ENCODE assay signal across 9 mouse cellular contexts in the genomic region with DNA sequence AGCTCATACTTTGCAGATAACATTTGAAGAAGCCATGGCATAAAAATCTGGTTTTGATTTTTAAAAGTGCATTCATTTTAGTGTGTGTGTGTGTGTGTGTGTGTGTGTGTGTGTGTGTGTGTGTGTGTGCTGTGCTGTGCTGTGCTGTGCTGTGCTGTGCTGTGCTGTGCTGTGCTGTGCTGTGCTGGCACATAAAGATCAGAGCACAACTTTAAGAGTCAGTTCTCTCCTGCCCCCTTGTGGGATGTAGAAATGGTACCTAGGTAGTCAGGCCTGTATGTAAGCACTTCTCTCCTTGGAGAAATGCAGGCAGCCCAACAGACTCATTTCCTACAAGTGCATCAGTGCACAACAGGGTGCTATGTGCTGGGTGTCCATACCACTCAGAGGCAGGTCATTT.
DNase-seq lines count a peak whose midpoint lies in the region; ATAC-seq and TF ChIP-seq lines count a peak whose summit lies in the region.
"Had no signal": no experiment of that assay in that cellular context is flagged by ENCODE, and none has a peak within 500 bp of the region (broad histone marks: within the 10 kb centered on the region; RNA-seq: fewer than 3 reads in every experiment).

No protein-coding gene starts in this region.

- H3K9me3 ChIP-seq in forebrain, postnatal 0 days (ENCODE audit: low read length) = no peaks in the 10 kb centered on the region
- no peaks in the 10 kb centered on the region for H3K9me3 ChIP-seq in kidney, embryonic 16.5 days (ENCODE audit: low read length)
- no peaks in the 10 kb centered on the region for H3K9me3 ChIP-seq in limb, embryonic 13.5 days

- peak; percentile 73 for TF ChIP-seq CTCF in forebrain, postnatal 0 days (IDR thresholded peaks at IDR 0.05; ENCODE audit: low read depth)

- DNase-seq in kidney, adult 8-10 months = peak; percentile 6 to 35
- no peak for DNase-seq in kidney, adult 11 months
- DNase-seq in cerebellum, adult 11-12 months = peak; percentile 78
- peak; percentile 76 for DNase-seq in forebrain, postnatal 0 days
- peak; percentile 67 to 69 for DNase-seq in right cerebral cortex, adult 2 months (ENCODE audit: low spot score in 2 of 2)
- no peak for DNase-seq in thymus, postnatal 0 days (ENCODE audit: low spot score)

- peak; percentile 84 for ATAC-seq in forebrain, postnatal 0 days
- ATAC-seq in kidney, embryonic 16.5 days (ENCODE audit: low FRiP score, low TSS enrichment) = peak; percentile 72
- ATAC-seq in limb, embryonic 13.5 days (ENCODE audit: low FRiP score, low read depth) = peak; percentile 64

- H3K36me3 ChIP-seq in forebrain, postnatal 0 days (ENCODE audit: insufficient read depth) = no peaks in the 10 kb centered on the region
- H3K36me3 ChIP-seq in kidney, embryonic 16.5 days (ENCODE audit: insufficient read depth, low read length) = no peaks in the 10 kb centered on the region
- no peaks in the 10 kb centered on the region for H3K36me3 ChIP-seq in limb, embryonic 13.5 days
- H3K36me3 ChIP-seq: G1E had no signal

- no peak overlapping the region for H3K9ac ChIP-seq in forebrain, postnatal 0 days
- H3K9ac ChIP-seq in kidney, embryonic 16.5 days (replicated peaks; ENCODE audit: low read length) = no peak overlapping the region
- no peak overlapping the region for H3K9ac ChIP-seq in limb, embryonic 13.5 days

- no peak overlapping the region for H3K4me2 ChIP-seq in forebrain, postnatal 0 days (ENCODE audit: low read depth)
- no peak overlapping the region for H3K4me2 ChIP-seq in kidney, embryonic 16.5 days (replicated peaks; ENCODE audit: low read depth, low read length)
- H3K4me2 ChIP-seq in limb, embryonic 13.5 days (replicated peaks) = no peak overlapping the region

- no peaks in the 10 kb centered on the region for H3K4me1 ChIP-seq in forebrain, postnatal 0 days (ENCODE audit: insufficient read depth)
- no peaks in the 10 kb centered on the region for H3K4me1 ChIP-seq in kidney, embryonic 16.5 days (ENCODE audit: insufficient read depth, low read length)
- peaks cover 9% of the 10 kb centered on the region; the same call in 1 of the 2 replicates for H3K4me1 ChIP-seq in limb, embryonic 13.5 days

- H3K27ac ChIP-seq in forebrain, postnatal 0 days (ENCODE audit: low read depth, low read length) = no peak overlapping the region
- H3K27ac ChIP-seq in kidney, embryonic 16.5 days (ENCODE audit: low read length) = no peak overlapping the region
- H3K27ac ChIP-seq in limb, embryonic 13.5 days = no peak overlapping the region

- H3K27me3 ChIP-seq in forebrain, postnatal 0 days (ENCODE audit: insufficient read depth, low read length) = no peaks in the 10 kb centered on the region
- H3K27me3 ChIP-seq in kidney, embryonic 16.5 days (ENCODE audit: insufficient read depth, low read length) = no peaks in the 10 kb centered on the region
- H3K27me3 ChIP-seq in limb, embryonic 13.5 days = no peaks in the 10 kb centered on the region

- no peak overlapping the region for H3K4me3 ChIP-seq in forebrain, postnatal 0 days (ENCODE audit: low read depth, low read length)
- H3K4me3 ChIP-seq in kidney, embryonic 16.5 days (ENCODE audit: low read length) = no peak overlapping the region
- H3K4me3 ChIP-seq in limb, embryonic 13.5 days = no peak overlapping the region

Comparison
In these comparisons a context has a peak if more than half of its experiments do, and no peak if none do; other contexts are left out.
1. DNase-seq: peak in kidney, adult 8-10 months (2 of 2), cerebellum, adult 11-12 months (single experiment), forebrain, postnatal 0 days (single experiment) and right cerebral cortex, adult 2 months (2 of 2); none in kidney, adult 11 months (single experiment) and thymus, postnatal 0 days (single experiment).
2. Peak in every context shown above with its lines, with median percentiles within 50 percentile points of each other: ATAC-seq.